Mouse (Mus musculus): ENCODE measurements at regions not wholly inside any gene's neighbourhood (a gene's known extent, or its start where the extent isn't known, plus 50 kb on each side); places are given as distances from the start of the nearest gene placed in this dataset.
"Not testable (repeated sequence)": the region's sequence is repeated elsewhere in the genome, so short reads cannot be mapped to it uniquely, and the experiment has no call there.

GRCm38 (mm10) chr1:189135826-189136225, 128.2 kb upstream of the Kctd3 start:
- TF ChIP-seq CTCF (IDR thresholded peaks at IDR 0.05; ENCODE audit: extremely low read depth, insufficient read length, insufficient replicate concordance, low read depth, low read length) (no peak), POLR2A (IDR thresholded peaks at IDR 0.05; ENCODE audit: low read depth, low read length) (no peak)
- Histone ChIP-seq H3K27ac (ENCODE audit: insufficient read depth, low read depth, low read length) (no peak overlapping the region), H3K27me3 (ENCODE audit: control insufficient read depth, insufficient read depth, low read length) (no peaks in the 10 kb centered on the region), H3K4me1 (ENCODE audit: control insufficient read depth, insufficient read depth, insufficient read length, low read length) (no peaks in the 10 kb centered on the region), H3K36me3 (ENCODE audit: control insufficient read depth, insufficient read depth, low read length) (no peaks in the 10 kb centered on the region), H3K4me3 (ENCODE audit: low read depth, low read length) (no peak overlapping the region)
- 82% methylated on average over 4 of the region's 4 CpGs for WGBS

DNA sequence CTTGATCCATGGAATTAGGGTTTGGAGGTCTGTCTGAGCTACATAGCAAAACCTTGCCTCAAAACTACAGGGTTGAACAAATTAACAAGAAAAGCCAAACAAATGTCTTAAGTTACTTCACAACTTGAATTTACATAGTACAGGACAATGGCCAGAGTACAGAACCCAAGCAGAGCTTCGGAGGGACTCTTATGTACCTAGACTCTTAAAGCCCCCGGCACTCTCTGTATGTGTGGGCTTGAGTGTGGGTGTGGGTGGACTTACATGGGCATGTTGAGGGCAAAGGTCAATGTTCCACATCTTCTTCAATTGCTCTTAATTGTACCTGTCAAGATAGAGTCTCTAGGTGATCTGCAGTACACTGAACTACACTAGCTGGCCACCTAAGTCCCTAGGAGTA, 121.1 kb upstream of the Kctd3 start:
- WGBS: 76% methylated on average over 2 of the region's 2 CpGs
- Histone ChIP-seq H3K27me3 (ENCODE audit: control insufficient read depth, insufficient read depth, low read length) (no peaks in the 10 kb centered on the region), H3K36me3 (ENCODE audit: control insufficient read depth, insufficient read depth, low read length) (no peaks in the 10 kb centered on the region), H3K27ac (ENCODE audit: insufficient read depth, low read depth, low read length) (no peak overlapping the region), H3K4me1 (ENCODE audit: control insufficient read depth, insufficient read depth, insufficient read length, low read length) (no peaks in the 10 kb centered on the region), H3K4me3 (ENCODE audit: low read depth, low read length) (no peak overlapping the region)
- no peak for TF ChIP-seq POLR2A (IDR thresholded peaks at IDR 0.05; ENCODE audit: low read depth, low read length)
- TF ChIP-seq CTCF (IDR thresholded peaks at IDR 0.05; ENCODE audit: extremely low read depth, insufficient read length, insufficient replicate concordance, low read depth, low read length): no peak

GRCm38 (mm10) chr1:189128246-189128645, 120.6 kb upstream of the Kctd3 start:
- H3K27me3 ChIP-seq (ENCODE audit: control insufficient read depth, insufficient read depth, low read length); H3K36me3 ChIP-seq (ENCODE audit: control insufficient read depth, insufficient read depth, low read length); H3K27ac ChIP-seq (ENCODE audit: insufficient read depth, low read depth, low read length); H3K4me3 ChIP-seq (ENCODE audit: low read depth, low read length); H3K4me1 ChIP-seq (ENCODE audit: control insufficient read depth, insufficient read depth, insufficient read length, low read length): not testable (repeated sequence)
- 65% methylated on average over 5 of the region's 5 CpGs for WGBS

DNA sequence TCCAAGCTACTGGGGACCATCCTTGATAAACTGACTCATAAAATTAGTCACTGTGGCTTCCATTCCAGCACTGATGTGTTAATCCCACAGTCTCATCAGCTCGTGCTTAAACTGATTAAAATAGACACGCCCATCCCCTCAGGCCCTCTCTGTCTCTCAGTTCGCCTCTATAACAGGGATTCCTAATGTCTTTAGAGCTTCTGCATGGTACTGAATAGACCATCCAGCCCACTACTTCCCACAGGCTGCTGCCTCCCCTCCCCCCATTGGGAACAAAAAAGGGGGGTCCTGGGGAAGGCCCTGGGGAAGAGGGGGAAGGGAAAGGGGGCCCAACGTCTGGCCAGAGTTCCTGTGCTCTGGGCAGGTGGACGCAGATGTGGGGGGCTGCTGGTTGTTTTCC, 119.7 kb upstream of the Kctd3 start:
- Histone ChIP-seq H3K27ac (ENCODE audit: insufficient read depth, low read depth, low read length) (no peak overlapping the region), H3K36me3 (ENCODE audit: control insufficient read depth, insufficient read depth, low read length) (no peaks in the 10 kb centered on the region), H3K4me1 (ENCODE audit: control insufficient read depth, insufficient read depth, insufficient read length, low read length) (no peaks in the 10 kb centered on the region), H3K4me3 (ENCODE audit: low read depth, low read length) (no peak overlapping the region), H3K27me3 (ENCODE audit: control insufficient read depth, insufficient read depth, low read length) (no peaks in the 10 kb centered on the region)
- TF ChIP-seq POLR2A (IDR thresholded peaks at IDR 0.05; ENCODE audit: low read depth, low read length): no peak
- WGBS: 60% methylated on average over 5 of the region's 5 CpGs

GRCm38 (mm10) chr1:189119941-189120735, 112.5 kb upstream of the Kctd3 start:
- Histone ChIP-seq H3K4me1 (ENCODE audit: control insufficient read depth, insufficient read depth, insufficient read length, low read length) (no peaks in the 10 kb centered on the region; the same call in 1 of the 2 replicates), H3K27ac (ENCODE audit: insufficient read depth, low read depth, low read length) (no peak overlapping the region), H3K27me3 (ENCODE audit: control insufficient read depth, insufficient read depth, low read length) (no peaks in the 10 kb centered on the region), H3K36me3 (ENCODE audit: control insufficient read depth, insufficient read depth, low read length) (no peaks in the 10 kb centered on the region), H3K4me3 (ENCODE audit: low read depth, low read length) (no peak overlapping the region)
- WGBS: 84% methylated on average over 6 of the region's 6 CpGs
- TF ChIP-seq CTCF (IDR thresholded peaks at IDR 0.05; ENCODE audit: extremely low read depth, insufficient read length, insufficient replicate concordance, low read depth, low read length) (no peak), POLR2A (IDR thresholded peaks at IDR 0.05; ENCODE audit: low read depth, low read length) (no peak)

- H3K27ac ChIP-seq (ENCODE audit: insufficient read depth, low read depth, low read length); H3K4me1 ChIP-seq (ENCODE audit: control insufficient read depth, insufficient read depth, insufficient read length, low read length); H3K36me3 ChIP-seq (ENCODE audit: control insufficient read depth, insufficient read depth, low read length); H3K4me3 ChIP-seq (ENCODE audit: low read depth, low read length); H3K27me3 ChIP-seq (ENCODE audit: control insufficient read depth, insufficient read depth, low read length): not testable (repeated sequence)
- WGBS: 68% methylated on average over 1 of the region's 1 CpGs
Observed at GRCm38 (mm10) chr1:189119005-189119404, 111.4 kb upstream of the Kctd3 start.

GRCm38 (mm10) chr1:189118582-189118981, 110.9 kb upstream of the Kctd3 start:
- no peak overlapping the region for H3K4me3 ChIP-seq (ENCODE audit: low read depth, low read length)
- TF ChIP-seq POLR2A (IDR thresholded peaks at IDR 0.05; ENCODE audit: low read depth, low read length): no peak
- no peak for TF ChIP-seq CTCF (IDR thresholded peaks at IDR 0.05; ENCODE audit: extremely low read depth, insufficient read length, insufficient replicate concordance, low read depth, low read length)
- H3K27ac ChIP-seq (ENCODE audit: insufficient read depth, low read depth, low read length): no peak overlapping the region
- WGBS: 57% methylated on average over 5 of the region's 5 CpGs
- no peaks in the 10 kb centered on the region for H3K36me3 ChIP-seq (ENCODE audit: control insufficient read depth, insufficient read depth, low read length)
- no peaks in the 10 kb centered on the region; the same call in 1 of the 2 replicates for H3K4me1 ChIP-seq (ENCODE audit: control insufficient read depth, insufficient read depth, insufficient read length, low read length)
- no peaks in the 10 kb centered on the region for H3K27me3 ChIP-seq (ENCODE audit: control insufficient read depth, insufficient read depth, low read length)

- Histone ChIP-seq H3K27me3 (ENCODE audit: control insufficient read depth, insufficient read depth, low read length) (no peaks in the 10 kb centered on the region), H3K27ac (ENCODE audit: insufficient read depth, low read depth, low read length) (no peak overlapping the region), H3K4me3 (ENCODE audit: low read depth, low read length) (no peak overlapping the region), H3K4me1 (ENCODE audit: control insufficient read depth, insufficient read depth, insufficient read length, low read length) (no peaks in the 10 kb centered on the region; the same call in 1 of the 2 replicates), H3K36me3 (ENCODE audit: control insufficient read depth, insufficient read depth, low read length) (no peaks in the 10 kb centered on the region)
- no peak for TF ChIP-seq CTCF (IDR thresholded peaks at IDR 0.05; ENCODE audit: extremely low read depth, insufficient read length, insufficient replicate concordance, low read depth, low read length)
- WGBS: 60% methylated on average over 8 of the region's 8 CpGs
Observed at GRCm38 (mm10) chr1:189115914-189116313, 108.3 kb upstream of the Kctd3 start.
